Mouse (Mus musculus): ENCODE data around the gene Kcnk6. TPM values are rescaled to one million over a fixed set of nuclear protein-coding genes. Genes with fewer than 3 reads are reported as not detected.

Kcnk6 gene
- total and polyA plus RNA-seq, 3 experiments = 1.4 to 5.2 TPM; not detected in 1

DNA sequence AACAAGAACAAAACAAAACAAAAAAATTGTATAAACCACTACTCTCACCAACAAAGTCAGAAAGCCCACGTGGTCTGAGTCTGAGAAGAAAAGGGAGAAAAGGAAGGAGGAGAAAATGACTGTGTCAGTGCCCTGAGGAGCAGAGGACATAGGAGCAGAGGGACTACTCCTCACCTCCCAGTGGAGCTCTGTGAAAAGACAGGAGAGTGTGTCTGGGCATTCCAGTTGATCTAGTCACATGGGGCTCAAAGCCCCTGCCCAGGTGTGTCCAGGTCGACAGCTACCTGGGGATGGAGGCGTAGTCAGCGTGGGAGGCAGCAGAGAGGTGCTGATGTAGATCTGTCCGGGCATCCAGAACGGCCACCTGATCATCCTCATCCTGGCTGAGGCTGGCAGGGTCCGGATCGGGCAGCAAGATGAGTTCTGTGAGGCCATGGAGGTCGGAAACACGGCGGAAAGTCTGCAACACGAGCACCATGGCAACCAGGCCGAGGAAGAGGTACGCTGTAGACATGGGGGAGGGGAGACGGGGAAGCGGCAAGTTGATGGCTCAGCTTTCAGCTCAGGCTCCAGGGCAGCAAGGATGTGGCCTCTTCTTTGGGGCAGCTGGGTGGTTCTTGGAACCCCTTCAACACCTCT is 7.4 kb downstream of the Kcnk6 start:
- no peaks in the 10 kb centered on the region; a peak in 1 of 4 replicates for H3K36me3 ChIP-seq (ENCODE audit: control insufficient read depth in 1 of 2, insufficient read depth in 2 of 2, low read length in 2 of 2)

GRCm38 (mm10) chr7:29214846-29215245 is 17.5 kb downstream of the Kcnk6 start:
- Histone ChIP-seq H3K79me2 (ENCODE audit: control insufficient read depth, insufficient read depth, low read length, poor library complexity) (no peaks in the 10 kb centered on the region), H3K4me3 (ENCODE audit: control insufficient read depth in 1 of 2, insufficient read depth in 1 of 2, low read depth in 2 of 2, low read length in 2 of 2) (no peak overlapping the region), H3K27ac (ENCODE audit: control insufficient read depth, low read depth, low read length) (no peak overlapping the region), H3K4me1 (ENCODE audit: control insufficient read depth in 1 of 2, insufficient read depth in 2 of 2, low read length in 2 of 2) (peaks cover 1 to 3% of the 10 kb centered on the region in 2 experiments; a peak in 3 of 4 replicates), H3K9ac (ENCODE audit: control insufficient read depth, low read depth, low read length, poor library complexity, severe bottlenecking) (no peak overlapping the region), H3K9me3 (replicated peaks; ENCODE audit: insufficient read depth, low read length) (no peaks in the 10 kb centered on the region), H3K27me3 (ENCODE audit: control insufficient read depth in 1 of 2, insufficient read depth in 2 of 2, low read length in 2 of 2) (no peaks in the 10 kb centered on the region), H3K36me3 (ENCODE audit: control insufficient read depth in 1 of 2, insufficient read depth in 2 of 2, low read length in 2 of 2) (peaks cover 0 to 2% of the 10 kb centered on the region in 2 experiments; a peak in 2 of 4 replicates)
- TF ChIP-seq HCFC1 (IDR thresholded peaks at IDR 0.05; ENCODE audit: low read depth, low read length) = no peak
- no peak for TF ChIP-seq ZNF384 (IDR thresholded peaks at IDR 0.05; ENCODE audit: low read depth, low read length)
- no peak for TF ChIP-seq TAL1 (IDR thresholded peaks at IDR 0.05; ENCODE audit: low read length)
- no peak for TF ChIP-seq TBP (IDR thresholded peaks at IDR 0.05; ENCODE audit: low read depth, low read length)
- no peak for TF ChIP-seq SIN3A (IDR thresholded peaks at IDR 0.05; ENCODE audit: low read length)
- no peak for TF ChIP-seq USF2 (IDR thresholded peaks at IDR 0.05; ENCODE audit: borderline replicate concordance in 1 of 2, insufficient read depth in 1 of 2, low read depth in 1 of 2, low read length in 2 of 2)
- DNase-seq (ENCODE audit: low read depth, low spot score) = no peak

More for the DNA sequence above, 7.4 kb downstream of the Kcnk6 start:
- Histone ChIP-seq H3K79me2 (ENCODE audit: control insufficient read depth, insufficient read depth, low read length, poor library complexity) (no peaks in the 10 kb centered on the region), H3K4me1 (ENCODE audit: control insufficient read depth in 1 of 2, insufficient read depth in 2 of 2, low read length in 2 of 2) (peaks cover 0 to 7% of the 10 kb centered on the region in 2 experiments; a peak in 1 of 4 replicates), H3K9ac (ENCODE audit: control insufficient read depth, low read depth, low read length, poor library complexity, severe bottlenecking) (no peak overlapping the region), H3K27ac (ENCODE audit: control insufficient read depth, low read depth, low read length) (no peak overlapping the region), H3K27me3 (ENCODE audit: control insufficient read depth in 1 of 2, insufficient read depth in 2 of 2, low read length in 2 of 2) (no peaks in the 10 kb centered on the region), H3K9me3 (replicated peaks; ENCODE audit: insufficient read depth, low read length) (no peaks in the 10 kb centered on the region), H3K4me3 (ENCODE audit: control insufficient read depth in 1 of 2, insufficient read depth in 1 of 2, low read depth in 2 of 2, low read length in 2 of 2) (no peak overlapping the region)
- DNase-seq (ENCODE audit: low read depth, low spot score) = no peak
- TF ChIP-seq TBP (IDR thresholded peaks at IDR 0.05; ENCODE audit: low read depth, low read length) (no peak), RCOR1 (IDR thresholded peaks at IDR 0.05; ENCODE audit: low read depth, low read length) (no peak), MAZ (IDR thresholded peaks at IDR 0.05; ENCODE audit: low read depth, low read length) (no peak), GABPA (IDR thresholded peaks at IDR 0.05; ENCODE audit: low read depth, low read length) (no peak), UBTF (IDR thresholded peaks at IDR 0.05; ENCODE audit: borderline replicate concordance, insufficient read depth, low read depth, low read length) (no peak), BHLHE40 (IDR thresholded peaks at IDR 0.05; ENCODE audit: borderline replicate concordance, low read depth, low read length) (no peak)

DNA sequence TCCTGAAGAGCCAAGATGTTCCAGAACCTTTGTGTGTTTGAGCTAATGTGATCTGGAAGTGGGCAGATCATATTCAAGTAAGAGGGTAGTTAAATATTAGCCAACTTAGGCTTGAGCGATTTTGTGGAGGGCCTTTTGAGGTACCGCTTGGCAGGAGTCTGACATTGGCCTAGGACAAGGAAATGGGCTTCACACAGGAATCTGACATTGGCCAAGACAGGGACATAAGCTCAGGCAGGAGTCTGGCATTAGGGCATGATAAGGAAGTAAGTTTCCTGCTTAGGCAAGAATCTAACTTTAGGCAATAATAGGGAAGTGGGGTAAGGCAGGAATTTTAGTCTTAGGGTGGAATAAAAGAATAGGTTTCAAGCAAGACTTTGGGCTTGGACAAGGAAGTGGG is 18.1 kb downstream of the Kcnk6 start:
- Histone ChIP-seq H3K9ac (ENCODE audit: control insufficient read depth, low read depth, low read length, poor library complexity, severe bottlenecking) (no peak overlapping the region), H3K4me1 (ENCODE audit: control insufficient read depth in 1 of 2, insufficient read depth in 2 of 2, low read length in 2 of 2) (peaks cover 1 to 3% of the 10 kb centered on the region in 2 experiments; a peak in 3 of 4 replicates), H3K4me3 (ENCODE audit: control insufficient read depth in 1 of 2, insufficient read depth in 1 of 2, low read depth in 2 of 2, low read length in 2 of 2) (no peak overlapping the region), H3K79me2 (ENCODE audit: control insufficient read depth, insufficient read depth, low read length, poor library complexity) (no peaks in the 10 kb centered on the region), H3K9me3 (replicated peaks; ENCODE audit: insufficient read depth, low read length) (no peaks in the 10 kb centered on the region), H3K27ac (ENCODE audit: control insufficient read depth, low read depth, low read length) (no peak overlapping the region), H3K27me3 (ENCODE audit: control insufficient read depth in 1 of 2, insufficient read depth in 2 of 2, low read length in 2 of 2) (no peaks in the 10 kb centered on the region), H3K36me3 (ENCODE audit: control insufficient read depth in 1 of 2, insufficient read depth in 2 of 2, low read length in 2 of 2) (peaks cover 0 to 2% of the 10 kb centered on the region in 2 experiments; a peak in 2 of 4 replicates)
- DNase-seq (ENCODE audit: low read depth, low spot score) = no peak
- TF ChIP-seq MYC (IDR thresholded peaks at IDR 0.05; ENCODE audit: low read depth, low read length) = no peak
- no peak for TF ChIP-seq ZKSCAN1 (IDR thresholded peaks at IDR 0.05; ENCODE audit: low read depth, low read length)
- no peak for TF ChIP-seq RCOR1 (IDR thresholded peaks at IDR 0.05; ENCODE audit: low read depth, low read length)
- no peak for TF ChIP-seq MAFK (IDR thresholded peaks at IDR 0.05; ENCODE audit: borderline replicate concordance, low read depth, low read length)
- no peak for TF ChIP-seq USF2 (IDR thresholded peaks at IDR 0.05; ENCODE audit: borderline replicate concordance in 1 of 2, insufficient read depth in 1 of 2, low read depth in 1 of 2, low read length in 2 of 2)
- no peak for TF ChIP-seq MYB (IDR thresholded peaks at IDR 0.05; ENCODE audit: low read depth, low read length)
- TF ChIP-seq ZNF384 (IDR thresholded peaks at IDR 0.05; ENCODE audit: low read depth, low read length) = no peak
- no peak for TF ChIP-seq POLR2AphosphoS2 (IDR thresholded peaks at IDR 0.05; ENCODE audit: low read length)
- TF ChIP-seq CTCF (IDR thresholded peaks at IDR 0.05 in 2 of 3, conservative IDR thresholded peaks at IDR 0.05 in 1 of 3; ENCODE audit: control insufficient read depth in 1 of 3, insufficient read depth in 1 of 3, low read depth in 2 of 3, low read length in 3 of 3, poor library complexity in 1 of 3, severe bottlenecking in 1 of 3) = no peak
- TF ChIP-seq ETS1 (IDR thresholded peaks at IDR 0.05; ENCODE audit: low read depth, low read length) = no peak
- TF ChIP-seq NELFE (IDR thresholded peaks at IDR 0.05; ENCODE audit: low read depth, low read length) = no peak
- TF ChIP-seq POLR2AphosphoS5 (IDR thresholded peaks at IDR 0.05; ENCODE audit: borderline replicate concordance, low read depth, low read length) = no peak
- TF ChIP-seq USF1 (IDR thresholded peaks at IDR 0.05; ENCODE audit: low read depth, low read length) = no peak
- TF ChIP-seq TCF12 (IDR thresholded peaks at IDR 0.05; ENCODE audit: low read depth, low read length) = no peak
- TF ChIP-seq ZMIZ1 (IDR thresholded peaks at IDR 0.05; ENCODE audit: low read depth, low read length) = no peak
- TF ChIP-seq SMC3 (IDR thresholded peaks at IDR 0.05; ENCODE audit: low read depth, low read length) = no peak
